Mouse (Mus musculus) embryonic facial prominence, embryonic 14.5 days (tissue): ENCODE data around the gene Cdh4. TPM values are rescaled to one million over a fixed set of nuclear protein-coding genes. Genes with fewer than 3 reads are reported as not detected.

Experiments used
- ATAC-seq: fragments of 200-750 bp; cut with Nextera tagmentation; 2 replicates; pipeline ENCODE4 v1.8.0; 2017; ENCODE audit warnings: low read depth, moderate number of reproducible peaks, moderate TSS enrichment
- DNase-seq: peaks from one replicate; pipeline ENCODE4 v3.0.0-alpha.2; 2015; ENCODE audit warnings: low spot score
- H3K27ac ChIP-seq: fragments of 300-500 bp; sonication (generic); replicated peaks from 2 replicates; pipeline ENCODE4 v1.5.1; 2014; ENCODE audit warnings: low read depth, mild to moderate bottlenecking, low read length, moderate library complexity
- H3K27me3 ChIP-seq: fragments of 300-500 bp; sonication (generic); replicated peaks from 2 replicates; pipeline ENCODE4 v1.6.1; 2014; ENCODE audit warnings: low read length; ENCODE audit not compliant: control insufficient read depth, insufficient read depth
- H3K36me3 ChIP-seq: fragments of 300-500 bp; sonication (generic); 2 replicates; pipeline ENCODE4 v1.6.1; 2014; ENCODE audit warnings: low read length, mixed read lengths; ENCODE audit not compliant: control insufficient read depth, insufficient read depth
- H3K4me1 ChIP-seq: fragments of 300-500 bp; sonication (generic); 2 replicates; pipeline ENCODE4 v1.6.1; 2014; ENCODE audit warnings: antibody characterized with exemption, low read length; ENCODE audit not compliant: control insufficient read depth, insufficient read depth
- H3K4me2 ChIP-seq: fragments of 300-500 bp; sonication (generic); 2 replicates; pipeline ENCODE4 v1.6.1; 2014; ENCODE audit warnings: low read depth, mild to moderate bottlenecking, low read length, moderate library complexity, mixed read lengths
- H3K4me3 ChIP-seq: fragments of 300-500 bp; sonication (generic); 2 replicates; pipeline ENCODE4 v1.5.1; 2014; ENCODE audit warnings: low read depth, mild to moderate bottlenecking, low read length
- H3K9ac ChIP-seq: fragments of 300-500 bp; sonication (generic); 2 replicates; pipeline ENCODE4 v1.6.1; 2014; ENCODE audit warnings: low read depth, mild to moderate bottlenecking, low read length, moderate library complexity, mixed read lengths
- H3K9me3 ChIP-seq: fragments of 300-500 bp; sonication (generic); 2 replicates; pipeline ENCODE4 v1.6.1; 2016; ENCODE audit warnings: low read length; ENCODE audit not compliant: control insufficient read depth
- WGBS: fragments of 180-500 bp; shearing (Covaris S2); extraction: QIAGEN DNeasy Blood & Tissue Kit; methylation state at CpG from one replicate; pipeline ENCODE4 v1.1.7; 2014; 5-methylcytosine and 5-hydroxymethylcytosine counted together
- polyA plus RNA-seq: library from polyadenylated mRNA; unstranded; fragments of >200 nt; fragmentation: Nextera tagmentation; extraction: Ambion mirVana; gene quantifications from 2 replicates; pipeline ENCODE4 v1.2.1, GENCODE M21; 2014

The Cdh4 gene
- polyA plus RNA-seq, result 9.2 and 11.1 TPM in 2 replicates

GRCm38 (mm10) chr2:179442191-179442540 lies at the start of gene Cdh4:
TSS of gene Cdh4 (plus strand) at chr2:179442431.
- H3K9me3 ChIP-seq, result no peaks in the 10 kb centered on the region
- peaks cover 36% of the 10 kb centered on the region for H3K27me3 ChIP-seq
- peak within 1 kb of the TSS; percentile 71 for H3K4me3 ChIP-seq
- WGBS, result 2% methylated on average over 17 of the region's 40 CpGs
- DNase-seq (peak; percentile 88), ATAC-seq (peak; percentile 90)
- H3K4me1 ChIP-seq, result no peaks in the 10 kb centered on the region
- no peaks in the 10 kb centered on the region for H3K36me3 ChIP-seq
- H3K4me2 ChIP-seq, result peak within 1 kb of the TSS; percentile 99
- peak within 1 kb of the TSS; percentile 39; the same call in 1 of the 2 replicates for H3K27ac ChIP-seq
- H3K9ac ChIP-seq, result peak within 1 kb of the TSS; percentile 67

GRCm38 (mm10) chr2:179395442-179395841 lies 46.8 kb upstream of the Cdh4 start:
- H3K4me1 ChIP-seq, result no peaks in the 10 kb centered on the region
- WGBS, result 36% methylated on average over 5 of the region's 5 CpGs
- H3K4me2 ChIP-seq, result no peak overlapping the region
- H3K27ac ChIP-seq, result no peak overlapping the region
- H3K36me3 ChIP-seq, result no peaks in the 10 kb centered on the region
- DNase-seq, result peak; percentile 80
- H3K9ac ChIP-seq, result no peak overlapping the region
- peak; percentile 81 for ATAC-seq
- H3K4me3 ChIP-seq, result no peak overlapping the region
- no peaks in the 10 kb centered on the region; the same call in 1 of the 2 replicates for H3K27me3 ChIP-seq
- no peaks in the 10 kb centered on the region for H3K9me3 ChIP-seq

- no peak overlapping the region for H3K4me2 ChIP-seq
- H3K27me3 ChIP-seq, result no peaks in the 10 kb centered on the region; the same call in 1 of the 2 replicates
- no peak overlapping the region for H3K27ac ChIP-seq
- H3K4me1 ChIP-seq, result no peaks in the 10 kb centered on the region
- DNase-seq (peak; percentile 27), ATAC-seq (no peak)
- H3K36me3 ChIP-seq, result no peaks in the 10 kb centered on the region
- no peak overlapping the region for H3K9ac ChIP-seq
- no peaks in the 10 kb centered on the region for H3K9me3 ChIP-seq
- no peak overlapping the region for H3K4me3 ChIP-seq
- 72% methylated on average over 14 of the region's 14 CpGs for WGBS
Measured at GRCm38 (mm10) chr2:179399645-179400249, 42.5 kb upstream of the Cdh4 start.

GRCm38 (mm10) chr2:179410866-179411561 lies 31.2 kb upstream of the Cdh4 start:
- H3K27ac ChIP-seq, result no peak overlapping the region
- no peaks in the 10 kb centered on the region for H3K9me3 ChIP-seq
- H3K4me2 ChIP-seq, result no peak overlapping the region
- WGBS, result 73% methylated on average over 8 of the region's 8 CpGs
- no peaks in the 10 kb centered on the region for H3K36me3 ChIP-seq
- H3K27me3 ChIP-seq, result no peaks in the 10 kb centered on the region
- ATAC-seq (no peak), DNase-seq (no peak)
- no peak overlapping the region for H3K4me3 ChIP-seq
- peaks cover 16% of the 10 kb centered on the region for H3K4me1 ChIP-seq
- no peak overlapping the region for H3K9ac ChIP-seq

- no peak overlapping the region for H3K9ac ChIP-seq
- 0 out of 2 replicates have a peak, but pooled peaks have one; percentile 20 for ATAC-seq
- no peak overlapping the region for H3K4me3 ChIP-seq
- no peak overlapping the region for H3K27ac ChIP-seq
- no peaks in the 10 kb centered on the region for H3K9me3 ChIP-seq
- no peak overlapping the region for H3K4me2 ChIP-seq
- no peaks in the 10 kb centered on the region for H3K27me3 ChIP-seq
- H3K4me1 ChIP-seq, result peaks cover 18% of the 10 kb centered on the region
- WGBS, result 44% methylated on average over 2 of the region's 2 CpGs
- DNase-seq, result peak; percentile 82
- H3K36me3 ChIP-seq, result no peaks in the 10 kb centered on the region
Measured at GRCm38 (mm10) chr2:179412966-179413365, 29.3 kb upstream of the Cdh4 start.

- H3K36me3 ChIP-seq, result no peaks in the 10 kb centered on the region
- H3K9ac ChIP-seq, result no peak overlapping the region
- DNase-seq, result no peak
- H3K4me1 ChIP-seq, result peaks cover 18% of the 10 kb centered on the region
- no peak overlapping the region for H3K27ac ChIP-seq
- ATAC-seq, result no peak
- no peaks in the 10 kb centered on the region for H3K9me3 ChIP-seq
- H3K4me2 ChIP-seq, result no peak overlapping the region
- 79% methylated on average over 11 of the region's 11 CpGs for WGBS
- H3K4me3 ChIP-seq, result no peak overlapping the region
- no peaks in the 10 kb centered on the region for H3K27me3 ChIP-seq
Measured at GRCm38 (mm10) chr2:179414253-179414652, 28.0 kb upstream of the Cdh4 start.

GRCm38 (mm10) chr2:179414704-179415103 lies 27.5 kb upstream of the Cdh4 start:
- Histone ChIP-seq H3K4me1 (peaks cover 18% of the 10 kb centered on the region), H3K9ac (no peak overlapping the region), H3K4me2 (no peak overlapping the region), H3K36me3 (no peaks in the 10 kb centered on the region), H3K4me3 (no peak overlapping the region), H3K27ac (no peak overlapping the region), H3K27me3 (no peaks in the 10 kb centered on the region), H3K9me3 (no peaks in the 10 kb centered on the region)
- no peak for DNase-seq
- no peak for ATAC-seq
- 88% methylated on average over 9 of the region's 9 CpGs for WGBS

GRCm38 (mm10) chr2:179415892-179416403 lies 26.3 kb upstream of the Cdh4 start:
- H3K4me2 ChIP-seq, result no peak overlapping the region
- no peak overlapping the region for H3K9ac ChIP-seq
- no peaks in the 10 kb centered on the region for H3K27me3 ChIP-seq
- no peak overlapping the region for H3K4me3 ChIP-seq
- H3K9me3 ChIP-seq, result no peaks in the 10 kb centered on the region
- peak; percentile 82 for DNase-seq
- peak overlapping the region; percentile 52 for H3K27ac ChIP-seq
- 27% methylated on average over 8 of the region's 8 CpGs for WGBS
- H3K36me3 ChIP-seq, result no peaks in the 10 kb centered on the region
- H3K4me1 ChIP-seq, result peaks cover 18% of the 10 kb centered on the region
- peak; percentile 43; the same call in 1 of the 2 replicates for ATAC-seq
